Mouse (Mus musculus): ENCODE results near the gene Vmn2r108.
"Not testable (repeated sequence)": the region's sequence is repeated elsewhere in the genome, so short reads cannot be mapped to it uniquely, and the experiment has no call there.

The Vmn2r108 gene

GRCm38 (mm10) chr17:20481231-20481630 is at the start of gene Vmn2r108:
Gene Vmn2r108 (minus strand): TSS chr17:20481331.
- DNase-seq (ENCODE audit: low spot score in 2 of 2): no peak

- not testable (repeated sequence) for DNase-seq (ENCODE audit: low spot score in 2 of 2)
Observed at GRCm38 (mm10) chr17:20508247-20508646, 27.1 kb upstream of the Vmn2r108 start.

DNA sequence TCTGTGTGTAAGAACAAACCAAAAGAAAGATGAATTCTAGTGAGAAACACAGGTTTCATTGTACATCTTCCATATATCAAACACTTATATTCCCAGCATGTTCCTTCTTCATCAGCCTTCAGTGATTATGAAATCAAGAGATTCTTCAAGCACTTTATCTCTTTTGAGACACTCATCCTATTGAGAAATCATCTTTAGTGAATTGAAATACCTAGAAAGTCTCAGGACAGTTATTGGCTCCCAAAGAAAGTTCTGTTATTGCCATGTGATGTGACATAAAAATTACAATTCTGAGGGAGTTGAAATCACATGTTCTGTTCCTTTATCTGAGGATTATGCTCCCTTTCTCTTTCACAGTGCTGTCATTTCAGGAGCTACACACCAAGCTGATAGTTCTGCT is 16.7 kb upstream of the Vmn2r108 start, which contains the start of gene Vmn1r225:
TSS of gene Vmn1r225 (plus strand) at position 301 of the 400 bp plus-strand sequence.
- no peak for DNase-seq (ENCODE audit: low spot score in 2 of 2)

- no peak for DNase-seq (ENCODE audit: low spot score in 2 of 2)
Observed at GRCm38 (mm10) chr17:20473311-20473710, 7.8 kb downstream of the Vmn2r108 start.

DNA sequence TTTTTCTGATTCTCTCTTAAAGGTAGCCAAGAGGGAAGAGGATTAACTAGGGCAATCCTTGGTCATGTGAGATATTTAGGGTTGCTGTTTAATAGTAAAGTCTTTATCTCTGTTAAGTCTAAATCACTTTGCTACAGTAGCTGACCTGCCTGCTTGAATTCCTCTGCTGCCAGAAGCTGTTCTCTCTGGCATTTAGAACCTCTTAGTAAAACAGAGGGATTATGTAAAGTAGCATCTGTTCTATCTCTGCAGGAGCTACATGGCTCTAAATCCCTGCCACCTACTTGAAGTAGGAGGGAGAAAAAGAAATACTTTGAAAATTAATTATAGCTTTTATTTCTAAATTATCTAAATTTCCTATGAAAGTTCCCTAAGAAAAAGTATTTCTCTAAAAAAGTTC is 41.9 kb downstream of the Vmn2r108 start:
- no peak for DNase-seq (ENCODE audit: low spot score in 2 of 2)

DNA sequence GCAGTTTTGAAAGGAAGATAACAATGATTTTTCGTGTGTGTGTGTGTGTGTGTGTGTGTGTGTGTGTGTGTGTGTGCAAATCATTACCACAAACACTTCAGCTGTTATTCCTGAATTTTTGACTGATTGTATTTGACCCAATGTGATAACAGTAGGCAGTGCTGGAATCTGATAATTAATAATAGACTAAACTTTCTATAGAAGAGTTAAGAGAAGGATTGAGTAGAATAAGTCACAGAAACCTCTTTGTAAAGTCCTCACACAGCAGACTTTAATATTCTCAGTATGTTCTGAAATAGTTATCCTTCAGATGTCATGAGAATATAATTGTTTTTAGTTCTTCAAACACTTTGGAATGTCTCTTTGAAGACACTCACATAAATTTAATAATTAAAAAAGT is 67.3 kb downstream of the Vmn2r108 start, which contains the start of gene Vmn1r224:
TSS of gene Vmn1r224 (plus strand) at position 301 of the 400 bp plus-strand sequence.
- DNase-seq (ENCODE audit: low spot score in 2 of 2): no peak

Measured in frontal cortex, postnatal 36 days (tissue).